Mouse (Mus musculus) naive thymus-derived CD4-positive, alpha-beta T cell, adult 2 months (primary cell): ENCODE data around the gene Rhox4d.
"Not testable (repeated sequence)": the region's sequence is repeated elsewhere in the genome, so short reads cannot be mapped to it uniquely, and the experiment has no call there.

Experiments used
- DNase-seq: peaks from one replicate; pipeline ENCODE4 v3.0.0-alpha.2; 2011; ENCODE audit warnings: low read depth

The Rhox4d gene

GRCm38 (mm10) chrX:37514059-37514458 is at the start of gene Rhox4d:
Gene Rhox4d, plus strand, starts transcription at chrX:37514359.
- not testable (repeated sequence) for DNase-seq

GRCm38 (mm10) chrX:37480037-37480436 is 34.1 kb upstream of the Rhox4d start, which contains the start of gene Rhox4c:
Gene Rhox4c, plus strand, starts transcription at chrX:37480337.
- DNase-seq: not testable (repeated sequence)

GRCm38 (mm10) chrX:37530152-37530551 is 16.0 kb downstream of the Rhox4d start, which contains the start of gene Rhox2e:
Gene Rhox2e, plus strand, starts transcription at chrX:37530452.
- DNase-seq: not testable (repeated sequence)

- DNase-seq: not testable (repeated sequence)
These were observed 27.6 kb downstream of the Rhox4d start, which contains the start of gene Rhox3e for GRCm38 (mm10) chrX:37541719-37542118. Gene Rhox3e, plus strand, starts transcription at chrX:37542019.

GRCm38 (mm10) chrX:37557112-37557511 is 43.0 kb downstream of the Rhox4d start, which contains the start of gene Rhox4e:
Gene Rhox4e, plus strand, starts transcription at chrX:37557412.
- not testable (repeated sequence) for DNase-seq
